In the genomic region with DNA sequence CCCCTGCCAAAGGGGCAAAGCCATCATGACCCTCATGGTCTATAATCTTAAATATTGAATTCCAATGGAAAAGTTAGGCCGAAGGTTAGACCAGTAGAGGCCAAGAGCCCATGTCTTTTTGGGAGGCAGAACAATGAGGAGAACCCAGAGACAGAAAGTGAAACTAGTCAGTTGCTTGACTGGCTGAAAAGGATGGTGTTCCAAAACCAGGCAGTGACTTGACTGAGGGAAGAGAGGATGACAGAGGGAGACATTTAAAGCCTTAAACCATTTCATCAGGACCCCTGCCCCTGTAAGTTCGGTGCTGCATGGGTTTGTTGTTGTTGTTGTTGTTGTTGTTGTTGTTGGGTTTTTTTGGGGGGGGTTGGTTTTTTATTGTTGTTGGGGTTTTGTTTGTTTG, we compare ENCODE assay signal across 20 mouse cellular contexts.
DNase-seq lines count a peak whose midpoint lies in the region; ATAC-seq and TF ChIP-seq lines count a peak whose summit lies in the region.
"Had no signal": no experiment of that assay in that cellular context is flagged by ENCODE, and none has a peak within 500 bp of the region (broad histone marks: within the 10 kb centered on the region; RNA-seq: fewer than 3 reads in every experiment).

No protein-coding gene starts in this region.

- DNase-seq in heart, adult 2 months, result no peak
- no peak for DNase-seq in heart, postnatal 14 days
- DNase-seq in 416B (ENCODE audit: low read depth), result peak; percentile 48
- peak; percentile 33 for DNase-seq in Muller cell, postnatal 12 days (ENCODE audit: inconsistent ontology term)
- DNase-seq: adrenal gland, postnatal 14 days; left cerebral cortex, postnatal 4 days; liver; lung, adult 18-20 months; lung, postnatal 14 days; spleen, adult 18-20 months; thymus, postnatal 36 days had no signal

- no peak for TF ChIP-seq EP300 in heart, adult 2 months (IDR thresholded peaks at IDR 0.05; ENCODE audit: insufficient read depth, low read depth, low read length)

- H3K79me2 ChIP-seq in heart, adult 2 months (replicated peaks; ENCODE audit: control insufficient read depth, insufficient read depth, low read length), result no peaks in the 10 kb centered on the region

- no peaks in the 10 kb centered on the region for H3K27me3 ChIP-seq in heart, adult 2 months (ENCODE audit: control insufficient read depth, insufficient read depth, low read length)
- H3K27me3 ChIP-seq: embryonic facial prominence, embryonic 15.5 days; hindbrain, embryonic 12.5 days; neural tube, embryonic 12.5 days had no signal

- H3K4me1 ChIP-seq in heart, adult 2 months (ENCODE audit: control insufficient read depth, insufficient read depth, low read length), result peaks cover 1% of the 10 kb centered on the region; the same call in 1 of the 2 replicates
- H3K4me1 ChIP-seq: heart, embryonic 10.5 days had no signal

- peak overlapping the region; percentile 17; the same call in 1 of the 2 replicates for H3K27ac ChIP-seq in heart, adult 2 months
- H3K27ac ChIP-seq: forebrain, embryonic 10.5 days; heart, embryonic 10.5 days; hindbrain, embryonic 12.5 days; neural tube, embryonic 12.5 days had no signal

- ATAC-seq in inflammation-experienced regulatory T-cells, adult 6 months, result peak; percentile 50
- ATAC-seq in frontal cortex, adult (ENCODE audit: low TSS enrichment), result no peak
- ATAC-seq in megakaryocyte-erythroid progenitor cell, adult 5-6 weeks (replicated peaks; ENCODE audit: low FRiP score, low TSS enrichment, poor library complexity, severe bottlenecking), result no peak
- ATAC-seq: activated CD4-positive, CD25-positive, alpha-beta regulatory T cell, adult 4 months had no signal

- TF ChIP-seq CTCF in heart, adult 2 months (IDR thresholded peaks at IDR 0.05), result no peak

- WGBS in heart, adult 2 months, result 88% methylated on average over 2 of the region's 2 CpGs

- no peak overlapping the region for H3K9ac ChIP-seq in heart, adult 2 months (ENCODE audit: low read depth, low read length)
- H3K9ac ChIP-seq: embryonic facial prominence, embryonic 15.5 days; hindbrain, embryonic 12.5 days; neural tube, embryonic 12.5 days had no signal

- intact Hi-C loops in heart, adult 2 months (cut with DNase I), result loop anchor here (10.0 kb wide), 1 partner anchor 136 kb away; no protein-coding TSS in a partner anchor
- intact Hi-C loops in heart, postnatal 14 days (cut with DNase I), result no loop called here

- no peak for TF ChIP-seq POLR2A in heart, adult 2 months (IDR thresholded peaks at IDR 0.05; ENCODE audit: insufficient read depth, low read depth, low read length)

- H3K36me3 ChIP-seq in heart, adult 2 months (ENCODE audit: control insufficient read depth, insufficient read depth, low read length), result no peaks in the 10 kb centered on the region
- H3K36me3 ChIP-seq: embryonic facial prominence, embryonic 15.5 days; forebrain, embryonic 10.5 days; heart, embryonic 10.5 days; hindbrain, embryonic 12.5 days; neural tube, embryonic 12.5 days had no signal

- H3K4me3 ChIP-seq in heart, adult 2 months, result no peak overlapping the region
- H3K4me3 ChIP-seq: embryonic facial prominence, embryonic 15.5 days; forebrain, embryonic 10.5 days; heart, embryonic 10.5 days; hindbrain, embryonic 12.5 days; neural tube, embryonic 12.5 days had no signal

Comparison
In these comparisons a context has a peak if more than half of its experiments do, and no peak if none do; other contexts are left out.
1. DNase-seq: peak in 416B (single experiment) and Muller cell, postnatal 12 days (single experiment); none in heart, adult 2 months (0 of 2) and heart, postnatal 14 days (0 of 2).